Mouse (Mus musculus) cortical plate, adult 2 months (tissue): Measurements from ENCODE around the gene Cys1.

Experiments used
- CTCF ChIP-seq: fragments of 200-500 bp; IDR thresholded peaks from 2 replicates; pipeline ENCODE4 v1.5.1; 2011; ENCODE audit warnings: mild to moderate bottlenecking, control low read depth, low read length; ENCODE audit not compliant: insufficient read depth; ENCODE audit errors: extremely low read depth
- POLR2A ChIP-seq: fragments of 200-500 bp; IDR thresholded peaks from 2 replicates; pipeline ENCODE4 v1.6.1; 2011; ENCODE audit warnings: mild to moderate bottlenecking, low read length, control low read depth; ENCODE audit not compliant: insufficient read depth; ENCODE audit errors: extremely low read depth

- TF ChIP-seq CTCF (no peak), POLR2A (no peak)
These were observed 25.2 kb downstream of the Cys1 start for GRCm38 (mm10) chr12:24656436-24656835.
